Mouse (Mus musculus): Measurements from ENCODE around the gene Lpcat3. TPM values are rescaled to one million over a fixed set of nuclear protein-coding genes. Genes with fewer than 3 reads are reported as not detected.

Gene Lpcat3
- polyA plus RNA-seq, 1 experiment from 2014 or later, result 60.0 TPM

DNA sequence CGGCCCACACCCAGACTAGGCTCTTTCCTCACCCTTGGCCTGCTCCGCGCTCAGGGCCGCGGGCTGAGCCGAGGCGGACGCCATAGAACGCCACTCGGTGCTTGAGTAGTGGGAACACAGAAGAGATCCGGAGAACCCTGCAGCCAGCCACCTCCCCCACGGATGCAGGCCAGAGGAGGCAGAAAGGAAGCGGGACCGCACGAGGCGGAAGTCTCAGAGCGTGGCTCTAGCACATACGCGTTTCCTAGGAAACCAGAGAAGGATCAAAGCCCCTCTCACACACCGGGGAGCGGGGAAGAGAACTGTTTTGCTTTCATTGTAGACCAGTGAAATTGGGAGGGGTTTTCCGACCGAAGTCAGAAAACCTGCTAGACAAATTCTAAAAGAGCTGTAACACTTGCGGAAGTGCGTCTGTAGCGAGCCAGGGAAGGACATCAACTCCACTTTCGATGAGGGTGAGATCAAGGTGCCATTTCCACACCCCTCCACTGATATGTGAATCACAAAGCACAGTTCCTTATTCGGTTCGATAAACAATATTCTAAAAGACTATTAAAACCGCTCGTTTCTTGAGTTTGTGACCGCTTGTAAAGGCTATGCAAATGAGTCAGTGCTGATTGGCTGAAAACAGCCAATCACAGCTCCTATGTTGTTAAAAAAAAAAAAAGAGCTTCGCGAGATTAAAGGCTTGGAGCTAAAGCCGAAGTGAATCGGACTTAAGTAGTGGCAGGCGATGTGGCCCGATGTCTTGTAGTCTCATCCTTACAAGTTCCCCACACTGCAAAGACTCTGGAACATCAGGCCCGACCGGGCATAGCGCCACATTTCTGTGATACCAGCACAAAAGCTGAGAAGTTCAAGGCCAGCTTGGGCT, 78.3 kb downstream of the Lpcat3 start, which contains the start of gene Grcc10:
Grcc10 (minus strand) TSS at position 487 of the 874 bp plus-strand sequence.
- peak within 1 kb of the TSS; percentile 96 for H3K27ac ChIP-seq (ENCODE audit: low read length)
- ATAC-seq (ENCODE audit: insufficient number of reproducible peaks, insufficient read depth, low FRiP score, low read depth), result peak; percentile 77
- under 1% methylated on average over 41 of the region's 41 CpGs for WGBS
- H3K4me1 ChIP-seq (ENCODE audit: control insufficient read depth, insufficient read depth, low read length), result peaks cover 16% of the 10 kb centered on the region
- H3K9me3 ChIP-seq (ENCODE audit: control insufficient read depth, low read depth, low read length), result no peaks in the 10 kb centered on the region
- peaks cover 28% of the 10 kb centered on the region for H3K36me3 ChIP-seq (ENCODE audit: control insufficient read depth, insufficient read depth, low read length)
- H3K27me3 ChIP-seq (ENCODE audit: control insufficient read depth, insufficient read depth, low read length), result no peaks in the 10 kb centered on the region
- H3K9ac ChIP-seq (replicated peaks; ENCODE audit: low read depth, low read length), result peak within 1 kb of the TSS; percentile 53
- H3K4me3 ChIP-seq (ENCODE audit: low read depth, low read length), result peak within 1 kb of the TSS; percentile 41
- H3K4me2 ChIP-seq (replicated peaks; ENCODE audit: low read depth, low read length), result peak within 1 kb of the TSS; percentile 54

DNA sequence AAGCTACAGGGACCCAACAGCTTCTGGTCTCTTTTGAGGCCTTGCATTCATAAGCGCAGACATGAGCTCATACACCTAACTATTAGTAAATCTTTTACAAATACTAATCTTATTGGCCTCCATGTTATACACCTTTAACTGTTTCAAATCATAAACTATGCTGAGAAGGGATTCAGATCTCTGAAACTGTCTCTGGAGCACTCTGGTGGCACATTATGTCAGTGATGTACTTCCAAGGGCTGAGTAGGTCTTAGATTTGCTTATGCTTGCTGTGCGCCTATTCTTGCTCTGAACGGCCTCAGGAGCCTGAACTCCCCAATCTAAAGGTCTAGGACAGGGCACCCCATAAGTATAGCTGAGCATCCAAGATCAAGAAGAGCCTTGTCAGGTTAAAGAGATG, 79.0 kb downstream of the Lpcat3 start:
- H3K4me3 ChIP-seq (ENCODE audit: low read depth, low read length), result peak overlapping the region; percentile 41
- H3K27me3 ChIP-seq (ENCODE audit: control insufficient read depth, insufficient read depth, low read length), result no peaks in the 10 kb centered on the region
- ATAC-seq (ENCODE audit: insufficient number of reproducible peaks, insufficient read depth, low FRiP score, low read depth), result no peak
- peak overlapping the region; percentile 54 for H3K4me2 ChIP-seq (replicated peaks; ENCODE audit: low read depth, low read length)
- whole genome bisulfite sequencing, result 69% methylated on average over 3 of the region's 3 CpGs
- no peak overlapping the region; the same call in 1 of the 2 replicates for H3K9ac ChIP-seq (replicated peaks; ENCODE audit: low read depth, low read length)
- peak overlapping the region; percentile 96 for H3K27ac ChIP-seq (ENCODE audit: low read length)
- peaks cover 31% of the 10 kb centered on the region for H3K36me3 ChIP-seq (ENCODE audit: control insufficient read depth, insufficient read depth, low read length)
- H3K4me1 ChIP-seq (ENCODE audit: control insufficient read depth, insufficient read depth, low read length), result peaks cover 23% of the 10 kb centered on the region
- H3K9me3 ChIP-seq (ENCODE audit: control insufficient read depth, low read depth, low read length), result no peaks in the 10 kb centered on the region

DNA sequence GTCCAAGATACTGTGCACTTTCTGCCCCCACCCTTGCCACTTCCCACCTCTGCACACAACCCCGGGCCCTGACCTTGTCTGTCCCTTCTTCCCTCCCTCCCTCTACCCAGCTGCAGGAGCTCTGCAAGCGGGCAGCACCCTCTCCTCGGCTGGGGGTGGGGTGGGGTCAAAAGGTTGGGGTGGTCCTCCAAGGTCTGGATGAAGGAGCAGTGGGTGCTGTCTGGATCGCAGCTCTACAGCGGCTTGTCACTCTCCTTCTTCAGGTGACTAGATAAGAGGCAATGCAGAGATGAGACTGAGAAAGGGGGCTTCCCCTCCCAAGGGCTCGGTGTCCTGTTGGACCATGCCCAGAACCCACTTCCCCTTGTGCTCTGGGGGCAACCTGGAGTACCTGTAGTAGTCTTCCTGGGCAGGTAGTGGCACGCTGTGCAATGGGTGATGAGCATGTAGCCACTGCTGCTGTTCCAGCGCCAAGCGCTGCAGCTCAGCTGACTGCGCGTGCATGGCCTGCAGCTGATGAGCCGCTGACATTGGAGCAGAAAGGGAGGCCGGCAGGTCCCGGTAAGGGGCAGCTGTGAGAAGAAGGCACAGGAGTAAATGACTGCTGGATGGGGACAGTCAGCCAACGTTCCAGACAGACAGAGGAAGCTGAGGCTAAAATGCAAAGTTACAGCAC, 80.2 kb downstream of the Lpcat3 start:
- 87% methylated on average over 15 of the region's 15 CpGs for WGBS
- Histone ChIP-seq H3K9ac (replicated peaks; ENCODE audit: low read depth, low read length) (no peak overlapping the region), H3K4me1 (ENCODE audit: control insufficient read depth, insufficient read depth, low read length) (peaks cover 23% of the 10 kb centered on the region), H3K27ac (ENCODE audit: low read length) (no peak overlapping the region), H3K36me3 (ENCODE audit: control insufficient read depth, insufficient read depth, low read length) (peaks cover 40% of the 10 kb centered on the region), H3K4me2 (replicated peaks; ENCODE audit: low read depth, low read length) (no peak overlapping the region), H3K27me3 (ENCODE audit: control insufficient read depth, insufficient read depth, low read length) (no peaks in the 10 kb centered on the region), H3K9me3 (ENCODE audit: control insufficient read depth, low read depth, low read length) (no peaks in the 10 kb centered on the region), H3K4me3 (ENCODE audit: low read depth, low read length) (no peak overlapping the region)
- no peak for ATAC-seq (ENCODE audit: insufficient number of reproducible peaks, insufficient read depth, low FRiP score, low read depth)

DNA sequence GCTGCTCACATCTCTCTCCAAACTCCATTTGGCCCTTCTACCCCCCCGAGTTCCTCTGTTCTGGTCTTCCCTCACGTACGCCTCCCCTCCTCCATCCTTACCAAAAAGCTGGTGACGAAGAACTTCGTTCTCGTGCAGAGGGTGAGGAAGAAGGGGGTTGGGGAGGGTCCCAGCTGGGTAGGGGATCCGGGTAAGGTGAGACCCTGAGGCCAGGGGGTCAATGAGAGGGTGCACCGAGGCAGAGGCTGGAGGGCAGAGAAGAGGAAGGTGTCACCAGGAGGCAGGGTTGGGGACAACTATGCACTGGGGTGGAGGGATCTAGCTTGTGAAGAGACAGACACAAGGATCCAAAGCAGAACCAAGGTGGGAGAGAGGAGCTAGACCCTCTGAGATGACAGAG, 80.8 kb downstream of the Lpcat3 start:
- no peaks in the 10 kb centered on the region for H3K27me3 ChIP-seq (ENCODE audit: control insufficient read depth, insufficient read depth, low read length)
- no peak overlapping the region for H3K4me2 ChIP-seq (replicated peaks; ENCODE audit: low read depth, low read length)
- peaks cover 22% of the 10 kb centered on the region for H3K4me1 ChIP-seq (ENCODE audit: control insufficient read depth, insufficient read depth, low read length)
- peaks cover 46% of the 10 kb centered on the region for H3K36me3 ChIP-seq (ENCODE audit: control insufficient read depth, insufficient read depth, low read length)
- no peak overlapping the region for H3K9ac ChIP-seq (replicated peaks; ENCODE audit: low read depth, low read length)
- H3K27ac ChIP-seq (ENCODE audit: low read length), result no peak overlapping the region
- no peak overlapping the region for H3K4me3 ChIP-seq (ENCODE audit: low read depth, low read length)
- no peaks in the 10 kb centered on the region for H3K9me3 ChIP-seq (ENCODE audit: control insufficient read depth, low read depth, low read length)
- no peak for ATAC-seq (ENCODE audit: insufficient number of reproducible peaks, insufficient read depth, low FRiP score, low read depth)
- WGBS, result 87% methylated on average over 8 of the region's 8 CpGs

DNA sequence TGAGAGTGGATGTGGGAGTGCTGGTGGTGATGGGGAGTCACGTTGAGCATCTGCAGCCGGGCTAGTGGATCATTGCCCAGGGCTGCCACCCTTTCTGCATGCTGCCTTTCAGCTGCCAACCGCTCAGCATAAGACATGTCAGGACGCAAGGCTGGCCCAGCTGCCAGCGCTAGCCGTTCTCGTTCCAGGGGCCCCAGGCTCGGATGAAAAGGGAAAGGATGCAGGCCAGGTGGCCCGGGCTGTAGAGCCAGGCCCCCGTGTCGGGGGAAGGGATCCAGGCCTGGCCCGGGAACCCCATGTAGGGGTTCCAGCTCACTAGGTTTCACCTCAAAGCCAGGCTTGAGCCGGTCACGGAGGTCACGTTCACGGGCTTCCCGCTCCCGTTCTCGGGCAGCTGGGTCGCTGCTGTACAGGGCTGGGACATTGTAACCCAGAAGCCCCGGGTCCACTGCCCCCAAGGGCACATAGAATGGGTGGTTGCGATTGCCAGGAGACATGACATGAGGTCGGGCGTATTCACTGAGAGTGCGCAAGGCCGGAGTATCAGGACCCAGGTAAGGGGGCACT, 82.0 kb downstream of the Lpcat3 start:
- Histone ChIP-seq H3K36me3 (ENCODE audit: control insufficient read depth, insufficient read depth, low read length) (peaks cover 57% of the 10 kb centered on the region), H3K27ac (ENCODE audit: low read length) (peak overlapping the region; percentile 61; the same call in 1 of the 2 replicates), H3K9me3 (ENCODE audit: control insufficient read depth, low read depth, low read length) (no peaks in the 10 kb centered on the region), H3K27me3 (ENCODE audit: control insufficient read depth, insufficient read depth, low read length) (no peaks in the 10 kb centered on the region), H3K9ac (replicated peaks; ENCODE audit: low read depth, low read length) (peak overlapping the region; percentile 14; the same call in 1 of the 2 replicates), H3K4me2 (replicated peaks; ENCODE audit: low read depth, low read length) (peak overlapping the region; percentile 35), H3K4me3 (ENCODE audit: low read depth, low read length) (peak overlapping the region; percentile 37; the same call in 1 of the 2 replicates), H3K4me1 (ENCODE audit: control insufficient read depth, insufficient read depth, low read length) (peaks cover 10% of the 10 kb centered on the region)
- 68% methylated on average over 26 of the region's 26 CpGs for WGBS
- no peak for ATAC-seq (ENCODE audit: insufficient number of reproducible peaks, insufficient read depth, low FRiP score, low read depth)

DNA sequence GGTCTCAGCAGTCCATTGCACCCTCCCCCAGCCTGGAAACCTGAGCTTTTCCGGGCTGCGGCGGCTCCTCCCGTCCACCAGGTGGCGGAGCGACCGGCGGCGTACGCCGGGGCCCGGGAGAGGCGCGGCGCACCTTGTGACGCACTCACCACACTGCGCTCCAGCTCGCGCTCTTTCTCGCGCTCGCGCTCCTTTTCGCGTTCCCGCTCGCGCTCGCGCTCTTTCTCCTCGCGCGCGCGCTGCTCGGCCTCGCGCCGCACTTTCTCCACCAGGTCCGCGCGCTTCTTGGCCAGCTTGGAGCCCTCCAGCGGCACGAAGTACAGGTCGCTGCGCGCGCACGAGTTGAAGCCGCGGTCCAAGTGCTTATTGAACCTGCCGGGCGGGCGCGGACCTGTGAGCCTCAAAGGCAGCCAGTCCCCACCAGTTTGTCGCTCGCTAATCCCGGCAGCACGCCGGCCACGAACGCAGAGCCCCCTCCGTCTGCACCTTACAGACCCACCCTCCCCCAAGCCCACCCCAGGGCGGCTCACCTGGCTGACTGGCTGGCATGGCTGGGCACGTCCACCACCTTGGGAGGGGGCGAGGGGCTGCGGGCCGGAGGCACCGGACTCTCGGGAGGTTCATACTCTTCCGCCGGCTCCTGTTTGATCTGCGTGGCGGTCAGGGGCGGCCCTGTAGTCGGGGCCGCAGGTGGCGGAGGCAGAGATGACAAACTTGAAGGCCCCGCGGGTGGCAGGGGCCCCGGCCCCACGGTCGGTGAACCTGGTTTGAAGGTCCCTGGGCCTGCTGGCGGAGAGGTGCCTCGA, 82.9 kb downstream of the Lpcat3 start:
- Histone ChIP-seq H3K27ac (ENCODE audit: low read length) (peak overlapping the region; percentile 85), H3K4me3 (ENCODE audit: low read depth, low read length) (peak overlapping the region; percentile 37), H3K9me3 (ENCODE audit: control insufficient read depth, low read depth, low read length) (no peaks in the 10 kb centered on the region), H3K9ac (replicated peaks; ENCODE audit: low read depth, low read length) (peak overlapping the region; percentile 77), H3K4me1 (ENCODE audit: control insufficient read depth, insufficient read depth, low read length) (peaks cover 10% of the 10 kb centered on the region), H3K36me3 (ENCODE audit: control insufficient read depth, insufficient read depth, low read length) (peaks cover 59% of the 10 kb centered on the region), H3K4me2 (replicated peaks; ENCODE audit: low read depth, low read length) (peak overlapping the region; percentile 87), H3K27me3 (ENCODE audit: control insufficient read depth, insufficient read depth, low read length) (no peaks in the 10 kb centered on the region)
- under 1% methylated on average over 84 of the region's 85 CpGs for WGBS
- ATAC-seq (ENCODE audit: insufficient number of reproducible peaks, insufficient read depth, low FRiP score, low read depth), result peak; percentile 82

DNA sequence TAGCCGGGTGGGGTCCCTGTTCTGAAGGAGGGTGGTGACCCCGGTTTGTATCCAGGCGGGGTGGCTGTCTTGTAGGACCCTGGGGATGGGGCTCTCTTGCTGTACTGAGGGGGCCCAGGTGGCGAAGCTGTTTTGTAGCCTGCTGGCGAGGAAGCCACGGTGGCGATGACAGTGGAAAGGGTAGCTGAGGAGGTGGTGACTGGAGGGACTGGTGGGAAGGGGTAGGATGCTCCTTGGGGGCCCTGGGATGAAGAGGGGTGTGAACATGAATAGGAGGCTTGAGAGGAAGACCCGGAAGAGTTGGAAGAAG, 83.4 kb downstream of the Lpcat3 start:
- Histone ChIP-seq H3K4me1 (ENCODE audit: control insufficient read depth, insufficient read depth, low read length) (peaks cover 10% of the 10 kb centered on the region), H3K9me3 (ENCODE audit: control insufficient read depth, low read depth, low read length) (no peaks in the 10 kb centered on the region), H3K4me3 (ENCODE audit: low read depth, low read length) (peak overlapping the region; percentile 37), H3K27me3 (ENCODE audit: control insufficient read depth, insufficient read depth, low read length) (no peaks in the 10 kb centered on the region), H3K4me2 (replicated peaks; ENCODE audit: low read depth, low read length) (peak overlapping the region; percentile 87), H3K9ac (replicated peaks; ENCODE audit: low read depth, low read length) (peak overlapping the region; percentile 77), H3K36me3 (ENCODE audit: control insufficient read depth, insufficient read depth, low read length) (peaks cover 59% of the 10 kb centered on the region), H3K27ac (ENCODE audit: low read length) (peak overlapping the region; percentile 85)
- no peak; the same call in 1 of the 2 replicates for ATAC-seq (ENCODE audit: insufficient number of reproducible peaks, insufficient read depth, low FRiP score, low read depth)
- 16% methylated on average over 8 of the region's 8 CpGs for WGBS
